Mouse (Mus musculus): ENCODE results near the gene Iqsec1.
A peak's percentile ranks its signal among the peaks of the same experiment; 100 is the strongest.

Iqsec1 gene

GRCm38 (mm10) chr6:90815341-90815740 is 173.1 kb downstream of the Iqsec1 start:
- DNase-seq (ENCODE audit: low spot score): no peak

GRCm38 (mm10) chr6:90813526-90813925 is 175.0 kb downstream of the Iqsec1 start:
- no peak for DNase-seq (ENCODE audit: low spot score)

GRCm38 (mm10) chr6:90812584-90812983 is 175.9 kb downstream of the Iqsec1 start:
- no peak for DNase-seq (ENCODE audit: low spot score)

GRCm38 (mm10) chr6:90812072-90812471 is 176.4 kb downstream of the Iqsec1 start:
- DNase-seq (ENCODE audit: low spot score): no peak

GRCm38 (mm10) chr6:90810576-90810975 is 177.9 kb downstream of the Iqsec1 start:
- DNase-seq (ENCODE audit: low spot score): no peak

- DNase-seq (ENCODE audit: low spot score): peak; percentile 81
Observed at GRCm38 (mm10) chr6:90809960-90810362, 178.5 kb downstream of the Iqsec1 start.

- DNase-seq (ENCODE audit: low spot score): no peak
Observed at GRCm38 (mm10) chr6:90809077-90809840, 179.2 kb downstream of the Iqsec1 start.

GRCm38 (mm10) chr6:90808544-90808943 is 179.9 kb downstream of the Iqsec1 start:
- no peak for DNase-seq (ENCODE audit: low spot score)

GRCm38 (mm10) chr6:90808134-90808533 is 180.4 kb downstream of the Iqsec1 start:
- DNase-seq (ENCODE audit: low spot score): no peak

- DNase-seq (ENCODE audit: low spot score): peak; percentile 59
Observed at GRCm38 (mm10) chr6:90807581-90807980, 180.9 kb downstream of the Iqsec1 start.

- DNase-seq (ENCODE audit: low spot score): no peak
Observed at GRCm38 (mm10) chr6:90806743-90807142, 181.7 kb downstream of the Iqsec1 start.

- DNase-seq (ENCODE audit: low spot score): no peak
Observed at GRCm38 (mm10) chr6:90805101-90805500, 183.4 kb downstream of the Iqsec1 start.

GRCm38 (mm10) chr6:90804646-90805045 is 183.8 kb downstream of the Iqsec1 start:
- DNase-seq (ENCODE audit: low spot score): no peak

GRCm38 (mm10) chr6:90802604-90803003 is 185.9 kb downstream of the Iqsec1 start:
- no peak for DNase-seq (ENCODE audit: low spot score)

- DNase-seq (ENCODE audit: low spot score): no peak
Observed at GRCm38 (mm10) chr6:90802058-90802457, 186.4 kb downstream of the Iqsec1 start.

GRCm38 (mm10) chr6:90800825-90801224 is 187.7 kb downstream of the Iqsec1 start:
- DNase-seq (ENCODE audit: low spot score): no peak

- no peak for DNase-seq (ENCODE audit: low spot score)
Observed at GRCm38 (mm10) chr6:90799116-90799515, 189.4 kb downstream of the Iqsec1 start.

- no peak for DNase-seq (ENCODE audit: low spot score)
Observed at GRCm38 (mm10) chr6:90798201-90798600, 190.3 kb downstream of the Iqsec1 start.

- no peak for DNase-seq (ENCODE audit: low spot score)
Observed at GRCm38 (mm10) chr6:90796902-90797596, 191.4 kb downstream of the Iqsec1 start.

GRCm38 (mm10) chr6:90790901-90791300 is 197.6 kb downstream of the Iqsec1 start:
- no peak for DNase-seq (ENCODE audit: low spot score)

- DNase-seq (ENCODE audit: low spot score): no peak
Observed at GRCm38 (mm10) chr6:90789520-90789919, 199.0 kb downstream of the Iqsec1 start.

- no peak for DNase-seq (ENCODE audit: low spot score)
Observed at GRCm38 (mm10) chr6:90787587-90787986, 200.9 kb downstream of the Iqsec1 start.

- DNase-seq (ENCODE audit: low spot score): peak; percentile 12
Observed at GRCm38 (mm10) chr6:90787036-90787435, 201.4 kb downstream of the Iqsec1 start.

All from T-cell, adult 2 months (primary cell).